Mouse (Mus musculus) stomach, embryonic 14.5 days (tissue): Measurements from ENCODE around the gene Cbr2. TPM values are rescaled to one million over a fixed set of nuclear protein-coding genes. Genes with fewer than 3 reads are reported as not detected.

Experiments
- ATAC-seq: fragments of 200-750 bp; cut with Nextera tagmentation; 2 replicates; pipeline ENCODE4 v1.8.0; 2017; ENCODE audit warnings: low read depth, moderate TSS enrichment; ENCODE audit not compliant: insufficient number of reproducible peaks, insufficient read depth, low FRiP score
- H3K27ac ChIP-seq: fragments of 300-500 bp; sonication (generic); 2 replicates; pipeline ENCODE4 v1.5.1; 2014; ENCODE audit warnings: mild to moderate bottlenecking, low read length, moderate library complexity, mixed read lengths
- H3K27me3 ChIP-seq: fragments of 300-500 bp; sonication (generic); 2 replicates; pipeline ENCODE4 v1.6.1; 2014; ENCODE audit warnings: low read length, control low read depth, mixed read lengths; ENCODE audit not compliant: control insufficient read depth, insufficient read depth
- H3K36me3 ChIP-seq: fragments of 300-500 bp; sonication (generic); 2 replicates; pipeline ENCODE4 v1.6.1; 2014; ENCODE audit warnings: mild to moderate bottlenecking, control low read depth, low read length, moderate library complexity, mixed read lengths; ENCODE audit not compliant: control insufficient read depth, insufficient read depth
- H3K4me1 ChIP-seq: fragments of 300-500 bp; sonication (generic); 2 replicates; pipeline ENCODE4 v1.6.1; 2014; ENCODE audit warnings: low read length, control low read depth, mixed read lengths; ENCODE audit not compliant: control insufficient read depth, insufficient read depth
- H3K4me2 ChIP-seq: fragments of 300-500 bp; sonication (generic); replicated peaks from 2 replicates; pipeline ENCODE4 v1.6.1; 2014; ENCODE audit warnings: low read depth, low read length, control low read depth
- H3K4me3 ChIP-seq: fragments of 300-500 bp; sonication (generic); 2 replicates; pipeline ENCODE4 v1.5.1; 2014; ENCODE audit warnings: low read depth, low read length, control low read depth
- H3K9ac ChIP-seq: fragments of 300-500 bp; sonication (generic); replicated peaks from 2 replicates; pipeline ENCODE4 v1.6.1; 2014; ENCODE audit warnings: low read depth, mild to moderate bottlenecking, control low read depth, low read length, moderate library complexity, mixed read lengths
- H3K9me3 ChIP-seq: fragments of 300-500 bp; sonication (generic); 2 replicates; pipeline ENCODE4 v1.6.1; 2016; ENCODE audit warnings: low read depth, low read length, control low read depth; ENCODE audit not compliant: control insufficient read depth
- WGBS: fragments of 180-500 bp; shearing (Covaris S2); extraction: QIAGEN DNeasy Blood & Tissue Kit; methylation state at CpG from one replicate; pipeline ENCODE4 v1.1.7; 2014; 5-methylcytosine and 5-hydroxymethylcytosine counted together
- polyA plus RNA-seq: library from polyadenylated mRNA; unstranded; fragments of >200 nt; fragmentation: Nextera tagmentation; extraction: Ambion mirVana; gene quantifications from 2 replicates; pipeline ENCODE4 v1.2.1, GENCODE M21; 2014

Cbr2 gene
- polyA plus RNA-seq, 1 experiment from 2014 or later: 36.9 TPM

DNA sequence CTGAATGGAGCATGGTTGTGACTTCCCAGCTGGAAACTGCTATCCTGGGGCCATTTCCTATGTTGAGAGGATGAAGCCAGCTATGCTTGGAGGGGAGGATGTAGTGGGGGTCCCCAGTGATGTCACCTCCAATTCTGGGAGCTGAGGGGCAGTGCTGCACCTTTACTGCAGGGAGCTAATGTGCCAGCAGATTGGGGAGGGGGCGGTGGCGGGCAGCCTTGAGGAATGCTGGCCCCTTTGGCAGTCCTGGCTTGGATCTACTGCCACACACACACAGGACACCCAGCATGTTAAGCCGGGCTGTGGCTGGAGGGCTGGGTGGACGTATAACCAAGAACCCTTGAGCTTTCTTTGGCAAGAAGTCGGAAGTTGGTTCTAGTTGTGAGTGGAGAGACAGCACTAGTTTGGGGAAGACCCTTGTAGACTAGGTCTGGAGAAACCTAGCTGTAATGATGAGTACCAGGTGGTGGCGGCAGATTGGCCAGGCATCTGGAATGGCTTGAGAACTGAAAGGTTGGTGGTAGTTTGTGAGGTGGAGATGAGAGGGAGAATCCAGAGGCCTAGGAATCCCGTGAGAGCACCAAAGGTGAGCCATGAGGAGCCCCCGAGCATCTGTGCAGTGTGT is 19.8 kb downstream of the Cbr2 start:
- peaks cover 5% of the 10 kb centered on the region for H3K36me3 ChIP-seq
- peak overlapping the region; percentile 60; the same call in 1 of the 2 replicates for H3K4me3 ChIP-seq
- no peaks in the 10 kb centered on the region for H3K27me3 ChIP-seq
- ATAC-seq: no peak
- H3K9me3 ChIP-seq: no peaks in the 10 kb centered on the region
- WGBS: 59% methylated on average over 8 of the region's 8 CpGs
- 0 out of 2 replicates have a peak overlapping the region, but pooled peaks have one; percentile 18 for H3K9ac ChIP-seq
- H3K4me1 ChIP-seq: peaks cover 24% of the 10 kb centered on the region
- peak overlapping the region; percentile 94; the same call in 1 of the 2 replicates for H3K4me2 ChIP-seq
- no peak overlapping the region for H3K27ac ChIP-seq

GRCm38 (mm10) chr11:120710672-120711071 is 21.2 kb downstream of the Cbr2 start:
- Histone ChIP-seq H3K4me3 (no peak overlapping the region), H3K4me2 (no peak overlapping the region), H3K4me1 (peaks cover 36% of the 10 kb centered on the region), H3K9ac (no peak overlapping the region), H3K9me3 (no peaks in the 10 kb centered on the region), H3K27me3 (no peaks in the 10 kb centered on the region), H3K36me3 (peaks cover 5% of the 10 kb centered on the region), H3K27ac (no peak overlapping the region)
- WGBS: 44% methylated on average over 5 of the region's 5 CpGs
- ATAC-seq: no peak

- H3K27me3 ChIP-seq: no peaks in the 10 kb centered on the region
- 79% methylated on average over 2 of the region's 2 CpGs for WGBS
- 0 out of 2 replicates have a peak overlapping the region, but pooled peaks have one; percentile 3 for H3K9ac ChIP-seq
- no peaks in the 10 kb centered on the region for H3K9me3 ChIP-seq
- H3K36me3 ChIP-seq: peaks cover 5% of the 10 kb centered on the region
- no peak overlapping the region for H3K4me2 ChIP-seq
- peak overlapping the region; percentile 44; the same call in 1 of the 2 replicates for H3K27ac ChIP-seq
- H3K4me1 ChIP-seq: peaks cover 40% of the 10 kb centered on the region
- ATAC-seq: no peak
- H3K4me3 ChIP-seq: no peak overlapping the region
These were observed 22.4 kb downstream of the Cbr2 start for GRCm38 (mm10) chr11:120709551-120709950.

DNA sequence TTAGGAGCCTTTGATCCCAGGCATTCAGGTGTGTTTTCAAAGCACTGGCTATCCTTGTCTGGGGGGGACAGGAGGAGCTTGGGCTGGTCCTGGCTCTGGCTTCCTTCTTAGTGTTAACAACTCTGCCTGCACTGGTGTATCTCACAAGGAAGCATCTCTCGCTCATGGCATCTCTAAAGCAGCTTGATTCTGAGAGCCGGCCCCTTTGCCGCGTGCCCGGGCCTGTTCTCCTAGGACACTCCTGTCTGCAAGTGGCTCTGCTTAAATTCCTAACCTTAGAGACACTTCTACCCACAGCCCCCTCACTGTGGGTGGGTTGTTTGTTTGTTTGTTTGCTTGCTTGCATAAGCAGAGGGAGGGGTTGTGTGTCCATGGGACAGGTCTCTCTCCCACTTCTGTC is 23.9 kb downstream of the Cbr2 start:
- 29% methylated on average over 5 of the region's 5 CpGs for WGBS
- Histone ChIP-seq H3K4me2 (0 out of 2 replicates have a peak overlapping the region, but pooled peaks have one; percentile 5), H3K9me3 (no peaks in the 10 kb centered on the region), H3K4me3 (no peak overlapping the region), H3K4me1 (peaks cover 47% of the 10 kb centered on the region), H3K27me3 (no peaks in the 10 kb centered on the region), H3K27ac (peak overlapping the region; percentile 61), H3K36me3 (peaks cover 8% of the 10 kb centered on the region), H3K9ac (no peak overlapping the region)
- ATAC-seq: no peak

GRCm38 (mm10) chr11:120707225-120707624 is 24.7 kb downstream of the Cbr2 start:
- no peak overlapping the region for H3K9ac ChIP-seq
- H3K4me1 ChIP-seq: peaks cover 47% of the 10 kb centered on the region
- no peaks in the 10 kb centered on the region for H3K9me3 ChIP-seq
- H3K4me3 ChIP-seq: no peak overlapping the region
- peaks cover 8% of the 10 kb centered on the region for H3K36me3 ChIP-seq
- H3K27ac ChIP-seq: peak overlapping the region; percentile 69; the same call in 1 of the 2 replicates
- H3K27me3 ChIP-seq: no peaks in the 10 kb centered on the region
- H3K4me2 ChIP-seq: no peak overlapping the region
- WGBS: 22% methylated on average over 12 of the region's 12 CpGs
- ATAC-seq: no peak; the same call in 1 of the 2 replicates

DNA sequence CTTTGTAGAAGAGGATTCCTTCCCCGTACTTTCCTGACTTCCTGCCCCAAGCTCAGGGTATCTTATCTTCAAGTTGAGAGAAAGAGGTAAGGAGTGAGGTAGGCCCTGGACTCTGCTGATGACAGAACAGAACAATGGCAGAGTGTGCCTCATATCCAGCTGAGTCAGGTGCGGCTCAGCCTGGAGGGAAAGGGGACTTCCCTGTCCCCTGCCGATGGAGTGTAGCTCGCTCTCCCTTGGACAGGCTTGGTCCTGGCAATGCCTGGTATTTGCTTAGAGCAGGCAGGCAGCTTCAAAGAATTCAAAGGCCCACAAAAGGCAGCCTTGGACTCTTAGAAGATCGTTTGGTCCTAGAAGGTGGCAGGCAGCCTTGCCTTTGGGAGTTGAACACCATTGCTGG is 25.8 kb downstream of the Cbr2 start:
- peaks cover 47% of the 10 kb centered on the region for H3K4me1 ChIP-seq
- H3K36me3 ChIP-seq: peaks cover 15% of the 10 kb centered on the region
- no peak overlapping the region for H3K4me3 ChIP-seq
- no peak for ATAC-seq
- no peak overlapping the region for H3K4me2 ChIP-seq
- H3K27ac ChIP-seq: peak overlapping the region; percentile 69; the same call in 1 of the 2 replicates
- 66% methylated on average over 5 of the region's 5 CpGs for WGBS
- no peaks in the 10 kb centered on the region for H3K9me3 ChIP-seq
- no peak overlapping the region for H3K9ac ChIP-seq
- H3K27me3 ChIP-seq: no peaks in the 10 kb centered on the region

GRCm38 (mm10) chr11:120704486-120705325 is 27.2 kb downstream of the Cbr2 start:
- no peak for ATAC-seq
- Histone ChIP-seq H3K27ac (0 out of 2 replicates have a peak overlapping the region, but pooled peaks have one; percentile 69), H3K4me3 (no peak overlapping the region), H3K27me3 (no peaks in the 10 kb centered on the region), H3K4me2 (no peak overlapping the region), H3K9me3 (no peaks in the 10 kb centered on the region), H3K36me3 (peaks cover 14% of the 10 kb centered on the region), H3K4me1 (peaks cover 46% of the 10 kb centered on the region), H3K9ac (no peak overlapping the region)
- 22% methylated on average over 8 of the region's 8 CpGs for WGBS

DNA sequence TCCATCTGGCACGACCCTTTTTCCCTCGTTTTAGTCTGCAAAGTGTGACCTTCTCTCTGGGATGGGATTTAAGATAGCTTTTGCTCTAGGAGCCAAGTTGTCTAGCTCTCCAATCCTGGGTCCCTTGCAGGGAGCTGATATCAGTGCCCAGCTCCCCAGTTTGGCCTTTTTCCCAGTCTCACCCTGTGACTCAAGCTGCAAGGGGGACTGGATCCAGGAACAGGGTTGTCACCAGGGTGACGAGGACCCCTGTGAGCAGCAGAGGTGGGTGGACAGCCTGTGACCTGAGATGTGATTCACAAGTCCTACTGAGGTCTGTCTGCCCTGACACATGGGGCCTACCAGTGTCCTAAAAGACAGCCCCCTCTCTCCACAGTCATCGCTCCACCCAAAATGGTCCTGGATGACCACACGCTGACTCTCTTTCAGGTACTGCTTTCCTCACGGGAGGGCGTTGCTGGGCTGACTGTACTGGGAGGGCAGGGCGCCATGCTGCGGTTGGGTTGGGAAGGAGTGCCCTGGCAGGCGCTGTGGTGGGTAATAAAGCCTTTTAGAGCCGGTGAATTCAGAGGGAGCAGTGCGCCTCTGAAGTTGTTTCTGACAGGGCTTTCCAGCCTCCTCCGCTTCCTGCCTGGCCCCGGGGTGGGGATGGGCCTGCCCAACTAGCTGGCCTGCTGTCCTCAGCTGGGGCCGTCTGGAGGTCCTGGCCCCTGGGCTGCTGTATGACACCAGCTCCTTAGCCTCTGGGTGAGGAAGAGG is 28.0 kb downstream of the Cbr2 start:
- Histone ChIP-seq H3K27me3 (no peaks in the 10 kb centered on the region), H3K4me3 (no peak overlapping the region), H3K36me3 (peaks cover 15% of the 10 kb centered on the region), H3K9me3 (no peaks in the 10 kb centered on the region), H3K27ac (no peak overlapping the region), H3K4me2 (no peak overlapping the region), H3K4me1 (peaks cover 41% of the 10 kb centered on the region), H3K9ac (no peak overlapping the region)
- ATAC-seq: no peak
- 46% methylated on average over 15 of the region's 15 CpGs for WGBS
